Mouse (Mus musculus) stomach, embryonic 14.5 days (tissue): Measurements from ENCODE around the gene Scn3b. TPM values are rescaled to one million over a fixed set of nuclear protein-coding genes. Genes with fewer than 3 reads are reported as not detected.

Source experiments
- ATAC-seq: fragments of 200-750 bp; cut with Nextera tagmentation; 2 replicates; pipeline ENCODE4 v1.8.0; 2017; ENCODE audit warnings: low read depth, moderate TSS enrichment; ENCODE audit not compliant: insufficient number of reproducible peaks, insufficient read depth, low FRiP score
- H3K27ac ChIP-seq: fragments of 300-500 bp; sonication (generic); 2 replicates; pipeline ENCODE4 v1.5.1; 2014; ENCODE audit warnings: mild to moderate bottlenecking, low read length, moderate library complexity, mixed read lengths
- H3K27me3 ChIP-seq: fragments of 300-500 bp; sonication (generic); 2 replicates; pipeline ENCODE4 v1.6.1; 2014; ENCODE audit warnings: low read length, control low read depth, mixed read lengths; ENCODE audit not compliant: control insufficient read depth, insufficient read depth
- H3K36me3 ChIP-seq: fragments of 300-500 bp; sonication (generic); 2 replicates; pipeline ENCODE4 v1.6.1; 2014; ENCODE audit warnings: mild to moderate bottlenecking, control low read depth, low read length, moderate library complexity, mixed read lengths; ENCODE audit not compliant: control insufficient read depth, insufficient read depth
- H3K4me1 ChIP-seq: fragments of 300-500 bp; sonication (generic); 2 replicates; pipeline ENCODE4 v1.6.1; 2014; ENCODE audit warnings: low read length, control low read depth, mixed read lengths; ENCODE audit not compliant: control insufficient read depth, insufficient read depth
- H3K4me2 ChIP-seq: fragments of 300-500 bp; sonication (generic); replicated peaks from 2 replicates; pipeline ENCODE4 v1.6.1; 2014; ENCODE audit warnings: low read depth, low read length, control low read depth
- H3K4me3 ChIP-seq: fragments of 300-500 bp; sonication (generic); 2 replicates; pipeline ENCODE4 v1.5.1; 2014; ENCODE audit warnings: low read depth, low read length, control low read depth
- H3K9ac ChIP-seq: fragments of 300-500 bp; sonication (generic); replicated peaks from 2 replicates; pipeline ENCODE4 v1.6.1; 2014; ENCODE audit warnings: low read depth, mild to moderate bottlenecking, control low read depth, low read length, moderate library complexity, mixed read lengths
- H3K9me3 ChIP-seq: fragments of 300-500 bp; sonication (generic); 2 replicates; pipeline ENCODE4 v1.6.1; 2016; ENCODE audit warnings: low read depth, low read length, control low read depth; ENCODE audit not compliant: control insufficient read depth
- WGBS: fragments of 180-500 bp; shearing (Covaris S2); extraction: QIAGEN DNeasy Blood & Tissue Kit; methylation state at CpG from one replicate; pipeline ENCODE4 v1.1.7; 2014; 5-methylcytosine and 5-hydroxymethylcytosine counted together
- polyA plus RNA-seq: library from polyadenylated mRNA; unstranded; fragments of >200 nt; fragmentation: Nextera tagmentation; extraction: Ambion mirVana; gene quantifications from 2 replicates; pipeline ENCODE4 v1.2.1, GENCODE M21; 2014

Scn3b gene
- polyA plus RNA-seq, result 7.9 and 8.0 TPM in 2 replicates

DNA sequence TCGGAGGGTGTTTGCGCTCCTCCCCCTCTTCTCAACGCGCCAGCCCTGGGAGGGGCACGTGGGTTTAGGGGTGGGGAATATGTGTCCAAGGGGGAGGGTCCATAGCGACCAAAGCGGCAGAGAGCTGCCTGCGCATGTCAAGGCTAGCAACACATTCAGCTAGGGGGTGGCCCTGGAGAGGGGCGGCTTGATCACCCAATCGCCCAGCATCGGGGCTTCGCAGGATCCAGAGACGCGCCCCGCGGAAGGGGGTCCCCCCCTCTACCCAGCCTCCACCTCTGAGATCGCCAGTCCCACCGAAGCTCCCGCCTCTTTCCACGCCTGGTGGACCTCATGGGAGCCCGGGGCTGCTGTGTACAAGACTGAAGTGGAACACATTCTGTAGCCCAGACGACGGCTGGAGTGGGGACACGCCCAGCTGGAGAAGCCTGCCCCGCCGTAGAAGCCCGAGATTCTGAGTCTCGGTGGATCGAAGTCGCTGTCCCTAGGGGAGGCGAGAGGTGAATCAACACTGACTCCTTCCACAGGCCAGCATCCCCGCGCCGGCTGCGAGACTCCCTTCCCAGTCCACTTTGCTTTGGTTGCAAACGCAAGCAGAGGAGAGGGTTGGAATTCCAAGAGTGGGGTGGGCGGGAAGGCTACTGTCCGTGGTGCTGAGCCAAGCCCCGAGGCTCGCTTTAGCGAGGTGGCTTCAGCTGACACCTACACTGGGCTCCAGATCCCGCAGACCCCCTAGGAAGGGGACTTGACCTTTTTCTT, at the start of gene Scn3b:
Scn3b (plus strand) TSS at position 115 of the 759 bp plus-strand sequence.
- Histone ChIP-seq H3K9ac (no peak within 1 kb of the TSS), H3K36me3 (no peaks in the 10 kb centered on the region), H3K4me1 (peaks cover 5% of the 10 kb centered on the region; the same call in 1 of the 2 replicates), H3K9me3 (no peaks in the 10 kb centered on the region), H3K4me3 (peak within 1 kb of the TSS; percentile 25; the same call in 1 of the 2 replicates), H3K27ac (no peak within 1 kb of the TSS), H3K4me2 (peak within 1 kb of the TSS; percentile 59), H3K27me3 (0 out of 2 replicates have a peak, but pooled peaks cover 10% of the 10 kb centered on the region)
- peak; percentile 84 for ATAC-seq
- WGBS, result 1% methylated on average over 42 of the region's 42 CpGs

GRCm38 (mm10) chr9:40224289-40224688, 44.7 kb upstream of the Scn3b start:
- Histone ChIP-seq H3K27me3 (no peaks in the 10 kb centered on the region), H3K9ac (no peak overlapping the region), H3K4me1 (no peaks in the 10 kb centered on the region), H3K4me2 (no peak overlapping the region), H3K9me3 (no peaks in the 10 kb centered on the region), H3K36me3 (no peaks in the 10 kb centered on the region), H3K4me3 (no peak overlapping the region), H3K27ac (no peak overlapping the region)
- 69% methylated on average over 4 of the region's 4 CpGs for WGBS
- no peak for ATAC-seq

DNA sequence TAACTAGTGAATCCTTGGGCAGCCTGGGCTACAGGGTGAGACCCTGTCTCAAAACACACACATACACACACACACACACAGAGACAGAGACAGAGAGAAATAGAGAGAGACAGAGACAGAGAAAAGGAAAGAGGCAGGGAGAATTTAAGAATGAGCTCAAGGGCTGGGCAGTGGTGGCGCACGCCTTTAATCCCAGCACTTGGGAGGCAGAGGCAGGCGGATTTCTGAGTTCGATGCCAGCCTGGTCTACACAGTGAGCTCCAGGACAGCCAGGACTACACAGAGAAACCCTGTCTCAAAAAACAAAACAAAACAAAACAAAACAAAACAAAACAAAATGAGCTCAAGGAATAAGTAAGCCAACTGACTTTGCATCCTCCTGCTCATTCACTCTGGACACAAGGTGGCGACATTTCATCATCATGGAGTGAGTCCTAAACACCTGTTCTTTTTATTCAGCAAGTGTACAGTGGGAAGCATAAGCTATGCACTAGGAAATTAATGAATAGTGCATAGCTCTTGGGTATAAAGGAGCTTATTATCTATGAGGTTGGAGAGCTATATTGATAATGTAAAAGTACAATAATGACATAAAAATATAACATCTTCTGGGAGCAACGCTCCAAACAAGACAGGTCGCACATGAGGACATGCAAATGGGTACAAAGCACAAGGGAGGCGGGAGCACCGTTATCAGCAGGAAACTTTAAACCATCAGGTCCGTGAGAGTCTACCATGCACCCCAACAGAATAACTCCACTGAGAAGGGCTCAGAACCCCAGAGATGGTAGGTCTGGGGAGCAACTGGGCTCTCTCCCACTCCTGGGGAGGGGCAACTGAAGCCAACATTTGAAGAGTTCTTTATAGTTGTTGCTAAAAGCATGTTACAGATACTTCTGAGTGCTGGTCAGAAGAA, 40.9 kb upstream of the Scn3b start:
- Histone ChIP-seq H3K9me3 (no peaks in the 10 kb centered on the region), H3K4me3 (no peak overlapping the region), H3K36me3 (no peaks in the 10 kb centered on the region), H3K4me1 (no peaks in the 10 kb centered on the region), H3K27ac (no peak overlapping the region), H3K4me2 (no peak overlapping the region), H3K9ac (no peak overlapping the region), H3K27me3 (no peaks in the 10 kb centered on the region)
- peak; percentile 71; the same call in 1 of the 2 replicates for ATAC-seq
- 69% methylated on average over 10 of the region's 10 CpGs for WGBS

- no peak for ATAC-seq
- WGBS, result 66% methylated on average over 6 of the region's 6 CpGs
These were observed 40.1 kb upstream of the Scn3b start for GRCm38 (mm10) chr9:40228804-40229331.

DNA sequence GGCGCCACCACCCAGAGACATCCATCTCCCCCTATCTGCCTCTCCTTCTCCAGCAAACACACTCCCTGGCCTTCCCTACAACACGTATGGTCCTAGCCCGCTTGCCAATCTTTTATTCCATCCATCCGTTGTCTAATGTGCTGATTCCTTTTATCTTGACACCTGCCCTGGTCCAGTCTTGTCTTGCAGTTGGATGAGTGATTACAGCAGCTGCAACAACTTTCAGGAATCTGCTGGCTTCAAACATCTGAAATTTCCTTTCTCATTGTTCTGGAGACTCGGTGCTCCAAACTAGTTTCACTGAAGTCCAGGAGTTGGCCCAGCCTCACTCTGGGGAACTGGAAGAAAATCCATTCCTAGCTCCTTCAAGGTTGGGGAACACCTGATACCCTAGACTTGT, 39.5 kb upstream of the Scn3b start:
- no peak for ATAC-seq

More at GRCm38 (mm10) chr9:40228804-40229331, 40.1 kb upstream of the Scn3b start:
- no peak overlapping the region for H3K9ac ChIP-seq
- H3K4me1 ChIP-seq, result no peaks in the 10 kb centered on the region
- no peaks in the 10 kb centered on the region for H3K9me3 ChIP-seq
- H3K36me3 ChIP-seq, result no peaks in the 10 kb centered on the region
- no peak overlapping the region for H3K4me3 ChIP-seq
- H3K4me2 ChIP-seq, result no peak overlapping the region
- no peak overlapping the region for H3K27ac ChIP-seq
- no peaks in the 10 kb centered on the region for H3K27me3 ChIP-seq

GRCm38 (mm10) chr9:40231019-40231418, 38.0 kb upstream of the Scn3b start:
- Histone ChIP-seq H3K4me3 (no peak overlapping the region), H3K36me3 (no peaks in the 10 kb centered on the region), H3K9me3 (no peaks in the 10 kb centered on the region), H3K27ac (no peak overlapping the region), H3K4me2 (no peak overlapping the region), H3K4me1 (no peaks in the 10 kb centered on the region), H3K9ac (no peak overlapping the region), H3K27me3 (no peaks in the 10 kb centered on the region)
- 76% methylated on average over 3 of the region's 3 CpGs for WGBS
- no peak for ATAC-seq

More for the DNA sequence above, 39.5 kb upstream of the Scn3b start:
- Histone ChIP-seq H3K9me3 (no peaks in the 10 kb centered on the region), H3K27me3 (no peaks in the 10 kb centered on the region), H3K4me3 (no peak overlapping the region), H3K27ac (no peak overlapping the region), H3K4me1 (no peaks in the 10 kb centered on the region), H3K9ac (no peak overlapping the region), H3K4me2 (no peak overlapping the region), H3K36me3 (no peaks in the 10 kb centered on the region)
- WGBS, result 54% methylated on average over 5 of the region's 5 CpGs

- no peak overlapping the region for H3K27ac ChIP-seq
- no peaks in the 10 kb centered on the region for H3K9me3 ChIP-seq
- H3K4me2 ChIP-seq, result no peak overlapping the region
- no peaks in the 10 kb centered on the region for H3K4me1 ChIP-seq
- WGBS, result 54% methylated on average over 10 of the region's 10 CpGs
- no peak overlapping the region for H3K9ac ChIP-seq
- no peaks in the 10 kb centered on the region for H3K27me3 ChIP-seq
- ATAC-seq, result no peak
- no peaks in the 10 kb centered on the region for H3K36me3 ChIP-seq
- H3K4me3 ChIP-seq, result no peak overlapping the region
These were observed 34.6 kb upstream of the Scn3b start for GRCm38 (mm10) chr9:40234233-40235072.
